Mouse (Mus musculus): ENCODE data around the gene Mthfsd. TPM values are rescaled to one million over a fixed set of nuclear protein-coding genes. Genes with fewer than 3 reads are reported as not detected.
"Not testable (repeated sequence)": the region's sequence is repeated elsewhere in the genome, so short reads cannot be mapped to it uniquely, and the experiment has no call there.

Mthfsd gene
- 49.8 and 55.4 TPM in 2 replicates for polyA plus RNA-seq (2015; fragmentation: Nextera tagmentation; extraction: Ambion mirVana)

DNA sequence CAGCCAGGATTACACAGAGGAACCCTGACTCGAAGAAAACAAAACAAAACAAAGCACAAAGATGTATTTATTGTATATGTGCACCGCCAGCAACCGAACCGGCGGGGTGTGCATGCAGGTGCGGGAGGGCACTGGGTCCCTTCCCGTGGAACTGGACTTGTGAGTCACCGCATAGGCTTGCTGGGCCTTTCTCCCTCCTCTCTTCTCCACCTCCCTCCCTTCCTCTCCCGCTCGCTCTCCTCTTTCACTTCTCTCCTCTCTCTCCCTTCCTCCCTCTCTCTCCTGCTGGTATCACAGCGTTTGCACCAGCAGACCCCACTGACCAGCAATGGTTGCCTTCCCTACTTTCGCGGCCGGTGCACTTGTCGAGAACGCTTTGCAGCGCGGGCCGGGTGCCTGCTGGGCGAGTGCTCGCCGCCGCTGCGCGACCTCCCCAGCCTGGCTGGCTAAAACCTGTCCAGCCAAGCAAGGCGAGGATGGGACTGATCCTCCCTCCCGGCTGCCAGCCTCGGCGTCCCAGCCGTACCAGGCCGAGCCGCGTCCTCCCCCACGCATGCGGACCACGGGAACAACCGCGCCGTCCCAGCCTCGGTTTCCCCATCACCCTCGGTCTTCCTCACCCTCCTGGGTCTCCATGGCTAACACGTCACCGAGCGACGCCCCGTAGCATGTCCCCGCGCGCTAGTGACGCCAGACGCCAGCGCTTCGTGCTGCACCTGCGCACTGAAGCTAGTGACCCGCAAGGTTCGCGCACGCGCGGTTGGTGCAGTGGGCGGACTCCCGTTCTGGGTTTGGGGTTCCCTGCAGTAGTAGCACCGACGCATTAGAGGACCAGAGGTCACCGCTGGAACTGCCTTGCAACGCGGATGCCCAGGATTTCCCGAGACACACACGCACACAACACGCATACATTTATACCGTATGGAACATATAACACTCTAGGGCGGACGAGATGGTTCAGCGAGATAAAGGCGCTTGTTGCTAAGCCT is at the start of gene Mthfsd:
TSS of gene Mthfsd (minus strand) at position 725 of the 989 bp plus-strand sequence.
- H3K27ac ChIP-seq (replicated peaks): peak within 1 kb of the TSS; percentile 80
- under 1% methylated on average over 75 of the region's 75 CpGs for WGBS
- H3K36me3 ChIP-seq: peaks cover 13% of the 10 kb centered on the region; the same call in 1 of the 2 replicates
- peak; percentile 95 for ATAC-seq (replicated peaks)
- H3K27me3 ChIP-seq: peaks cover 9% of the 10 kb centered on the region; the same call in 1 of the 2 replicates
- peak within 1 kb of the TSS; percentile 77 for H3K4me3 ChIP-seq
- no peaks in the 10 kb centered on the region for H3K9me3 ChIP-seq
- H3K9ac ChIP-seq (replicated peaks): peak within 1 kb of the TSS; percentile 84
- peaks cover 17% of the 10 kb centered on the region for H3K4me1 ChIP-seq
- H3K4me2 ChIP-seq (replicated peaks): peak within 1 kb of the TSS; percentile 62

DNA sequence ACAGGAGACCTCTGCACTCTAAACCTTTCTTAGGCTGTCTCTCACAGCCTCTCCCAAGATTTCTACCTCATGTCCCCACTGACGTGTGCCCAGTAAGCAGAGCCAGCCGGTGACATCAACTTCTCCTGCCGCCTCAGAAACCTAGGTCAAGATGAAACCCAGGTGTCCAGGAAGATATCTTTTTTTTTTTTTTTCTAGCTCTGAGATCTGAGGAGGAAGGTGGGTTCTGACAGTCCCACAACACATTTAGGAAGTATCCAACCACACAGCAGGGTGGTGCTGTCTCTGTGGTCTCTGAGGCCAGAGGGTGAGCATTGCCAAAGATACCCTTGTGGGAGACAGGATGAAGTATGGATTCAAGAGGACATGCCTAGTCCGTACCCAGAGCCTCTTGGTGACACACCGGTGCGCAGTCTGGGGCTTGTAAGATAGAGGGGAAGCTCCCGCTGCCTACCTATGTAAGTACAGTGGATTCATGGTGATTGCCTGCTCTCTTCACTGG is 48.8 kb upstream of the Mthfsd start:
- Histone ChIP-seq H3K36me3 (no peaks in the 10 kb centered on the region), H3K9ac (replicated peaks) (no peak overlapping the region), H3K4me1 (no peaks in the 10 kb centered on the region), H3K27me3 (no peaks in the 10 kb centered on the region; the same call in 1 of the 2 replicates), H3K27ac (replicated peaks) (no peak overlapping the region), H3K4me2 (replicated peaks) (no peak overlapping the region), H3K9me3 (no peaks in the 10 kb centered on the region), H3K4me3 (no peak overlapping the region)
- 90% methylated on average over 7 of the region's 7 CpGs for WGBS
- no peak for ATAC-seq (replicated peaks)

GRCm38 (mm10) chr8:121152394-121152793 is 44.2 kb upstream of the Mthfsd start:
- Histone ChIP-seq H3K4me3 (no peak overlapping the region), H3K27ac (replicated peaks) (no peak overlapping the region), H3K9me3 (no peaks in the 10 kb centered on the region), H3K4me2 (replicated peaks) (no peak overlapping the region), H3K9ac (replicated peaks) (no peak overlapping the region), H3K4me1 (no peaks in the 10 kb centered on the region), H3K36me3 (no peaks in the 10 kb centered on the region), H3K27me3 (no peaks in the 10 kb centered on the region)
- 76% methylated on average over 12 of the region's 12 CpGs for WGBS
- ATAC-seq (replicated peaks): no peak

GRCm38 (mm10) chr8:121148573-121149083 is 40.4 kb upstream of the Mthfsd start:
- Histone ChIP-seq H3K4me3 (no peak overlapping the region), H3K4me2 (replicated peaks) (no peak overlapping the region), H3K4me1 (no peaks in the 10 kb centered on the region), H3K9me3 (no peaks in the 10 kb centered on the region), H3K36me3 (no peaks in the 10 kb centered on the region), H3K27me3 (no peaks in the 10 kb centered on the region), H3K27ac (replicated peaks) (no peak overlapping the region), H3K9ac (replicated peaks) (no peak overlapping the region)
- no peak for ATAC-seq (replicated peaks)
- WGBS: 44% methylated on average over 8 of the region's 8 CpGs

GRCm38 (mm10) chr8:121145457-121146134 is 37.4 kb upstream of the Mthfsd start:
- not testable (repeated sequence) for H3K27me3 ChIP-seq; H3K27ac ChIP-seq (replicated peaks); ATAC-seq (replicated peaks); H3K36me3 ChIP-seq; H3K4me2 ChIP-seq (replicated peaks); H3K4me1 ChIP-seq; H3K9ac ChIP-seq (replicated peaks); H3K9me3 ChIP-seq; H3K4me3 ChIP-seq
- 66% methylated on average over 4 of the region's 6 CpGs for WGBS

DNA sequence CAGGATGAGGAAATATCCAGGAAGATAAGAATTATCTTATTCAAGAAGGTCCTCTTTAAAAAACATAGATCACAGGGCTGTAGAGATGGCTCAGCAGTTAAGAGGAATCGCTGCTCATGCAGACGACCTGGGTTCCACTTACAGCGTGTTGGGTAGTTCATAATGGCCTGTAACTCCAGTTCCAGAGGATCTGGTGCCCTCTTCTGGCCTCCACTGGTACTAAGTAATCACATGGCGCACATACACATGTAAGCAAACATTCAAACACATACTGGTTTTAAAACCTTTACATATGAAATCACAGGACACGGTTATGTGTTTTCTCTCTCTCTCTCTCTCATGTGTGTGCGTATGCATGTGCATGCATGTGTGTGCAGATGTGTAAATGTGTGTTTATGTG is 28.7 kb upstream of the Mthfsd start:
- WGBS: 94% methylated on average over 6 of the region's 6 CpGs
- ATAC-seq (replicated peaks): no peak
- Histone ChIP-seq H3K4me2 (replicated peaks) (no peak overlapping the region), H3K36me3 (no peaks in the 10 kb centered on the region), H3K9ac (replicated peaks) (no peak overlapping the region), H3K27ac (replicated peaks) (no peak overlapping the region), H3K4me1 (no peaks in the 10 kb centered on the region), H3K4me3 (no peak overlapping the region), H3K27me3 (peaks cover 14% of the 10 kb centered on the region), H3K9me3 (no peaks in the 10 kb centered on the region)

DNA sequence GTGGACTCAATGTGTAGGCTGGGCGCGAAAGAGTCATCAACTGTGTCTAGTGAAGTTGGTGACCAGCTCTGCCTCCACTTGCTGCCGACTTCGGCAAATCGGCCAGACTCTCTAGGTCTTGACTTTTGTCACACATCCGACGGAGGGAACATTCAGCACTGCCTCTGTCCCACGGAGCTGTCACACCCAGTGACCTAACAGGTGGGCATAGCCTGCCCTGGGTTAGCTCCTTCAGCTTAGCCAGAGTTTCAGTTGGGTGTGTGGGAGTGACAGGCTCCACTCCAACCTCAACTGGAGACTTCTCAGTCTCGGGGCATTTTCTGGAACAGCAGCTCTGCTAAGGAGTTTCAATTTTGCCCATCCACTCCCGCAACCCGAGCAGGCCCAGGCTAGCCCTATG is 26.3 kb upstream of the Mthfsd start:
- Histone ChIP-seq H3K9ac (replicated peaks) (no peak overlapping the region), H3K27me3 (peaks cover 36% of the 10 kb centered on the region), H3K4me3 (no peak overlapping the region), H3K27ac (replicated peaks) (no peak overlapping the region), H3K36me3 (no peaks in the 10 kb centered on the region), H3K9me3 (no peaks in the 10 kb centered on the region), H3K4me1 (no peaks in the 10 kb centered on the region), H3K4me2 (replicated peaks) (no peak overlapping the region)
- 85% methylated on average over 11 of the region's 11 CpGs for WGBS
- ATAC-seq (replicated peaks): no peak

DNA sequence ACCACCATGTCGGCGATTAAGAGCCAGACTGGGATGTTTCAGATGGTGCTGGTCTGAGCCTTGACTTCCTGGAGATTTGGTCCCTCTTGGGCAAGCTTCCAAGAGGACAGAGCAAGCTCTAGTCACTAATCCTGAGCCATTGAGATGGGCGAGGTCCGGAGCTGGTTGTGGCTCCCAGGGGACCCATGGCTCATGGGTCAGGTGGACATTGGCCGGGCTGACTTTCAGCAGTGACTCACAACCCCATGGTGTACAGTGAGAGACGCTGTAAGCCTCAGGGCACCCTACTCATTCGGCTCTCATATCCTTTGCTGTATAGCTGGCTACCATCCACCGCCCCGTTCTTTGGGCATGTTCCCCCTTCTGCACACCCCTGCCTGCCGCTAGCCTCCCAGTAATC is 25.9 kb upstream of the Mthfsd start:
- no peak overlapping the region for H3K9ac ChIP-seq (replicated peaks)
- H3K4me3 ChIP-seq: no peak overlapping the region
- no peak overlapping the region for H3K27ac ChIP-seq (replicated peaks)
- peaks cover under 1% of the 10 kb centered on the region; the same call in 1 of the 2 replicates for H3K4me1 ChIP-seq
- H3K9me3 ChIP-seq: no peaks in the 10 kb centered on the region
- no peak overlapping the region for H3K4me2 ChIP-seq (replicated peaks)
- H3K36me3 ChIP-seq: no peaks in the 10 kb centered on the region
- ATAC-seq (replicated peaks): no peak
- peaks cover 40% of the 10 kb centered on the region for H3K27me3 ChIP-seq
- WGBS: 86% methylated on average over 10 of the region's 10 CpGs

DNA sequence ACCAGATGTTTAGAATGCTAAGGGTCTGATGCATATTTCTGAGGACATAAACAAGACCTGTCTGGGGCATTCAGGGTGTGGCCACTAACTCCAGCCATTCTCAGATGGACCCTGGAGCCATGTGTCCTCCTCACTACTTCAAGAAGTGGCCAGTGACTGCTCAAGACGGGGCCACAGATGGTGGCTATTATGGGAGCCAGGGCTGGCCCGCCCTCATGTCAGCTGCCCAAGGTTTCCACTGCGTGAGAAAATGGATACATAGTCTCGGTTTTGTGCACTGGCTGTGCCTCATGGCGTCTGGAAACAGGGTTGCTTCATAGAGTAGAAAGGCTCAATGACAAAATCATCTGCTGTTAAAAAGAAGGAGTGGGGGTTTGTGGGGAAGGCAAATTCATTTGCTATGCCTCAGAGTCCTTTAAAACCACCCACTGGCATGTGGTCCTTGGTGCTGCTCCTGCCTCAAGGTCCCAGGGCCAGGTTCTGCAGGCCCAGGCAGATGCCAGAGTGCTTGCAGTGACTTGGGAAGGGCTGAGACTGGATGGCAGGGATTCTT is 24.8 kb upstream of the Mthfsd start:
- H3K4me3 ChIP-seq: no peak overlapping the region
- peaks cover 11% of the 10 kb centered on the region for H3K4me1 ChIP-seq
- H3K4me2 ChIP-seq (replicated peaks): no peak overlapping the region
- no peak overlapping the region for H3K9ac ChIP-seq (replicated peaks)
- WGBS: 71% methylated on average over 5 of the region's 5 CpGs
- H3K36me3 ChIP-seq: no peaks in the 10 kb centered on the region
- no peak overlapping the region for H3K27ac ChIP-seq (replicated peaks)
- no peak for ATAC-seq (replicated peaks)
- no peaks in the 10 kb centered on the region for H3K9me3 ChIP-seq
- H3K27me3 ChIP-seq: peaks cover 50% of the 10 kb centered on the region

DNA sequence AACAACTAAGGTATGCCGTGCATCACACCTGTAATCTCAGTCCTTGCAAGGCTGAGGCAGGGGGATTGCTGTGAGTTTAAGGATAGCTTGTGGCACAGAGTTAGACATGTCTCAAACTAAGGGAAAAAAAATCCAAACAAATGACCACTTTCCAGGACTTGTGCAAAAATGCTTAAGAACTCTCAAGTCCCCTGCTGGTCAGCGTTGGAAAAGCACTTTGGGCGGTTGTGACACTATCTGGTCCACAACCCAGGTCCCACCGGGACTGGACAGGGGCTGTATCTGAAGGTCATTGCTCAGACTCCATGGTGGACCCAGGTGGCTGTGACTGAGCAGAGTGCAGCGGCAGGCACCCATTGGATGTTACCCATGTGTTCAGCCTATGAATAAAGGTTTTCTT is 22.3 kb upstream of the Mthfsd start:
- WGBS: 33% methylated on average over 5 of the region's 5 CpGs
- Histone ChIP-seq H3K4me2 (replicated peaks) (no peak overlapping the region), H3K9ac (replicated peaks) (no peak overlapping the region), H3K4me1 (peaks cover 17% of the 10 kb centered on the region), H3K4me3 (no peak overlapping the region), H3K27ac (replicated peaks) (no peak overlapping the region), H3K9me3 (no peaks in the 10 kb centered on the region), H3K27me3 (peaks cover 75% of the 10 kb centered on the region), H3K36me3 (no peaks in the 10 kb centered on the region)
- ATAC-seq (replicated peaks): no peak

GRCm38 (mm10) chr8:121129265-121129940 is 21.2 kb upstream of the Mthfsd start:
- no peaks in the 10 kb centered on the region for H3K9me3 ChIP-seq
- WGBS: 12% methylated on average over 16 of the region's 16 CpGs
- no peak overlapping the region for H3K9ac ChIP-seq (replicated peaks)
- no peaks in the 10 kb centered on the region for H3K36me3 ChIP-seq
- H3K4me2 ChIP-seq (replicated peaks): no peak overlapping the region
- no peak overlapping the region for H3K4me3 ChIP-seq
- ATAC-seq (replicated peaks): no peak
- H3K4me1 ChIP-seq: peaks cover 20% of the 10 kb centered on the region
- H3K27me3 ChIP-seq: peaks cover 87% of the 10 kb centered on the region
- H3K27ac ChIP-seq (replicated peaks): no peak overlapping the region

Measured in forebrain, embryonic 15.5 days (tissue).